Mouse (Mus musculus): ENCODE results near the gene Tas2r125. TPM values are rescaled to one million over a fixed set of nuclear protein-coding genes. Genes with fewer than 3 reads are reported as not detected.

The Tas2r125 gene
- not detected in 2 replicates for polyA plus RNA-seq (2015; fragmentation: Nextera tagmentation; extraction: Ambion mirVana)

GRCm38 (mm10) chr6:132909351-132909750 lies at the start of gene Tas2r125:
TSS of gene Tas2r125 (plus strand) at chr6:132909651.

GRCm38 (mm10) chr6:132867708-132868107 lies 41.7 kb upstream of the Tas2r125 start, which contains the start of gene Tas2r110:
TSS of gene Tas2r110 (plus strand) at chr6:132868008.

GRCm38 (mm10) chr6:132892711-132893110 lies 16.7 kb upstream of the Tas2r125 start, which contains the start of gene Tas2r113:
TSS of gene Tas2r113 (plus strand) at chr6:132893011.

GRCm38 (mm10) chr6:132950802-132951201 lies 41.4 kb downstream of the Tas2r125 start, which contains the start of gene Tas2r129:
TSS of gene Tas2r129 (plus strand) at chr6:132951102.

GRCm38 (mm10) chr6:132957819-132958218 lies 48.4 kb downstream of the Tas2r125 start, which contains the start of gene Tas2r131:
TSS of gene Tas2r131 (minus strand) at chr6:132957919.

Other genes starting within 250 kb of the Tas2r125 start
- not detected in 2 replicates for gene Tas2r121, start 208.6 kb upstream of the Tas2r125 start, polyA plus RNA-seq (2015; fragmentation: Nextera tagmentation; extraction: Ambion mirVana)
- gene Tas2r122, start 197.7 kb upstream of the Tas2r125 start, polyA plus RNA-seq (2015; fragmentation: Nextera tagmentation; extraction: Ambion mirVana) = not detected in 2 replicates
- not detected in 2 replicates for gene Tas2r115, start 171.6 kb upstream of the Tas2r125 start, polyA plus RNA-seq (2015; fragmentation: Nextera tagmentation; extraction: Ambion mirVana)
- gene Tas2r124, start 154.9 kb upstream of the Tas2r125 start, polyA plus RNA-seq (2015; fragmentation: Nextera tagmentation; extraction: Ambion mirVana) = not detected in 2 replicates
- gene Tas2r102, start 147.5 kb upstream of the Tas2r125 start, polyA plus RNA-seq (2015; fragmentation: Nextera tagmentation; extraction: Ambion mirVana) = not detected in 2 replicates
- not detected in 2 replicates for gene Tas2r136, start 131.5 kb upstream of the Tas2r125 start, polyA plus RNA-seq (2015; fragmentation: Nextera tagmentation; extraction: Ambion mirVana)
- not detected in 2 replicates for gene Tas2r117, start 106.8 kb upstream of the Tas2r125 start, polyA plus RNA-seq (2015; fragmentation: Nextera tagmentation; extraction: Ambion mirVana)
- gene Tas2r123, start 62.5 kb upstream of the Tas2r125 start, polyA plus RNA-seq (2015; fragmentation: Nextera tagmentation; extraction: Ambion mirVana) = not detected in 2 replicates
- not detected in 2 replicates for gene Tas2r116, start 54.2 kb upstream of the Tas2r125 start, polyA plus RNA-seq (2015; fragmentation: Nextera tagmentation; extraction: Ambion mirVana)
- not detected in 2 replicates for gene Tas2r110, start 41.6 kb upstream of the Tas2r125 start, polyA plus RNA-seq (2015; fragmentation: Nextera tagmentation; extraction: Ambion mirVana)
- not detected in 2 replicates for gene Tas2r113, start 16.6 kb upstream of the Tas2r125 start, polyA plus RNA-seq (2015; fragmentation: Nextera tagmentation; extraction: Ambion mirVana)
- not detected in 2 replicates for gene Tas2r129, start 41.5 kb downstream of the Tas2r125 start, polyA plus RNA-seq (2015; fragmentation: Nextera tagmentation; extraction: Ambion mirVana)
- gene Tas2r131, start 48.3 kb downstream of the Tas2r125 start, polyA plus RNA-seq (2015; fragmentation: Nextera tagmentation; extraction: Ambion mirVana) = not detected in 2 replicates
- not detected in 2 replicates for gene Tas2r109, start 71.3 kb downstream of the Tas2r125 start, polyA plus RNA-seq (2015; fragmentation: Nextera tagmentation; extraction: Ambion mirVana)
- gene Tas2r103, start 127.5 kb downstream of the Tas2r125 start, polyA plus RNA-seq (2015; fragmentation: Nextera tagmentation; extraction: Ambion mirVana) = not detected in 2 replicates
- not detected in 2 replicates for gene Tas2r140, start 146.2 kb downstream of the Tas2r125 start, polyA plus RNA-seq (2015; fragmentation: Nextera tagmentation; extraction: Ambion mirVana)
- 81.1 and 82.2 TPM in 2 replicates for gene Smim10l1, start 195.3 kb downstream of the Tas2r125 start, polyA plus RNA-seq (2015; fragmentation: Nextera tagmentation; extraction: Ambion mirVana)